Mouse (Mus musculus): ENCODE results near the gene Gpx8. TPM values are rescaled to one million over a fixed set of nuclear protein-coding genes. Genes with fewer than 3 reads are reported as not detected.

Gpx8 gene
- total and polyA plus RNA-seq, 3 experiments: not detected

Other genes starting within 250 kb of the Gpx8 start
- gene Plpp1, start 245.6 kb downstream of the Gpx8 start, total RNA-seq (2012; rRNA removed): 0.10 and 0.12 TPM in 2 replicates
- under 1 TPM in 1 of 2 experiments, not detected in 1; 0.15 TPM for gene Plpp1, start 245.6 kb downstream of the Gpx8 start, polyA plus RNA-seq (2012; ENCODE audit: insufficient read depth in 1 of 2, insufficient read length in 2 of 2, low read depth in 1 of 2, low replicate concordance in 2 of 2, missing spikeins in 1 of 2)
- gene Mtrex, start 119.0 kb downstream of the Gpx8 start, total RNA-seq (2012; rRNA removed): 55.1 and 57.4 TPM in 2 replicates
- gene Mtrex, start 119.0 kb downstream of the Gpx8 start, polyA plus RNA-seq (2012; ENCODE audit: insufficient read depth in 1 of 2, insufficient read length in 2 of 2, low read depth in 1 of 2, low replicate concordance in 2 of 2, missing spikeins in 1 of 2): 10 to 100 TPM; 62.2 to 96.5 TPM
- gene Dhx29, start 119.0 kb downstream of the Gpx8 start, total RNA-seq (2012; rRNA removed): 23.1 and 25.3 TPM in 2 replicates
- gene Dhx29, start 119.0 kb downstream of the Gpx8 start, polyA plus RNA-seq (2012; ENCODE audit: insufficient read depth in 1 of 2, insufficient read length in 2 of 2, low read depth in 1 of 2, low replicate concordance in 2 of 2, missing spikeins in 1 of 2): 10 to 100 TPM; 26.7 to 41.2 TPM
- 0.13 and 0.27 TPM in 2 replicates for gene Ccno, start 58.6 kb downstream of the Gpx8 start, total RNA-seq (2012; rRNA removed)
- under 1 TPM in 1 of 2 experiments, not detected in 1; 0.50 TPM for gene Ccno, start 58.6 kb downstream of the Gpx8 start, polyA plus RNA-seq (2012; ENCODE audit: insufficient read depth in 1 of 2, insufficient read length in 2 of 2, low read depth in 1 of 2, low replicate concordance in 2 of 2, missing spikeins in 1 of 2)
- not detected in 2 replicates for gene Mcidas, start 52.6 kb downstream of the Gpx8 start, total RNA-seq (2012; rRNA removed)
- gene Mcidas, start 52.6 kb downstream of the Gpx8 start, polyA plus RNA-seq (2012; ENCODE audit: insufficient read depth in 1 of 2, insufficient read length in 2 of 2, low read depth in 1 of 2, low replicate concordance in 2 of 2, missing spikeins in 1 of 2): not detected
- gene Cdc20b, start 11.3 kb downstream of the Gpx8 start, total RNA-seq (2012; rRNA removed): not detected in 2 replicates
- not detected for gene Cdc20b, start 11.3 kb downstream of the Gpx8 start, polyA plus RNA-seq (2012; ENCODE audit: insufficient read depth in 1 of 2, insufficient read length in 2 of 2, low read depth in 1 of 2, low replicate concordance in 2 of 2, missing spikeins in 1 of 2)
- gene Gzma, start 54.6 kb upstream of the Gpx8 start, total RNA-seq (2012; rRNA removed): not detected in 2 replicates
- gene Gzma, start 54.6 kb upstream of the Gpx8 start, polyA plus RNA-seq (2012; ENCODE audit: insufficient read depth in 1 of 2, insufficient read length in 2 of 2, low read depth in 1 of 2, low replicate concordance in 2 of 2, missing spikeins in 1 of 2): not detected
- not detected in 2 replicates for gene Esm1, start 163.2 kb upstream of the Gpx8 start, total RNA-seq (2012; rRNA removed)
- gene Esm1, start 163.2 kb upstream of the Gpx8 start, polyA plus RNA-seq (2012; ENCODE audit: insufficient read depth in 1 of 2, insufficient read length in 2 of 2, low read depth in 1 of 2, low replicate concordance in 2 of 2, missing spikeins in 1 of 2): not detected
- not detected in 2 replicates for gene Gzmk, start 179.5 kb upstream of the Gpx8 start, total RNA-seq (2012; rRNA removed)
- gene Gzmk, start 179.5 kb upstream of the Gpx8 start, polyA plus RNA-seq (2012; ENCODE audit: insufficient read depth in 1 of 2, insufficient read length in 2 of 2, low read depth in 1 of 2, low replicate concordance in 2 of 2, missing spikeins in 1 of 2): not detected
- gene BC067074, start 246.7 kb upstream of the Gpx8 start, total RNA-seq (2012; rRNA removed): not detected in 2 replicates
- gene BC067074, start 246.7 kb upstream of the Gpx8 start, polyA plus RNA-seq (2012; ENCODE audit: insufficient read depth in 1 of 2, insufficient read length in 2 of 2, low read depth in 1 of 2, low replicate concordance in 2 of 2, missing spikeins in 1 of 2): not detected

All from MEL (cell line).